ENCODE assay signal across 26 mouse cellular contexts in genomic region chr6:131262009-131262408, GRCm38 (mm10). TPM values are rescaled to one million over a fixed set of nuclear protein-coding genes. Genes with fewer than 3 reads are reported as not detected.
DNase-seq lines count a peak whose midpoint lies in the region; ATAC-seq and TF ChIP-seq lines count a peak whose summit lies in the region.
"Had no signal": no experiment of that assay in that cellular context is flagged by ENCODE, and none has a peak within 500 bp of the region (broad histone marks: within the 10 kb centered on the region; RNA-seq: fewer than 3 reads in every experiment).

No protein-coding gene starts in this region.

- intact Hi-C loops in left cerebral cortex, postnatal 10 days (cut with DNase I) = no loop called here

- no peak overlapping the region for H3K4me2 ChIP-seq in CH12.LX (ENCODE audit: insufficient read depth, low read depth, poor library complexity, severe bottlenecking)
- H3K4me2 ChIP-seq in midbrain, embryonic 15.5 days = no peak overlapping the region
- H3K4me2 ChIP-seq: embryonic facial prominence, embryonic 13.5 days; embryonic facial prominence, embryonic 15.5 days; forebrain, embryonic 12.5 days had no signal

- DNase-seq in A20 (ENCODE audit: low read depth, low spot score) (peak; percentile 25), CH12.LX (ENCODE audit: extremely low read depth) (peak; percentile 9)
- DNase-seq in gastrocnemius, postnatal 4 days (ENCODE audit: low spot score in 2 of 2) = no peak
- DNase-seq in left cerebral cortex, postnatal 10 days (ENCODE audit: extremely low spot score in 1 of 2, low spot score in 2 of 2) = no peak
- DNase-seq: adrenal gland, adult 2 months; adrenal gland, postnatal 10 days; adrenal gland, postnatal 25 days; cerebellum, adult 11 months; cerebellum, adult 18-20 months; cerebellum, adult 8-10 months; cerebellum, adult 9-11 months; cerebellum, postnatal 14 days; cerebellum, postnatal 36 days; embryo, embryonic 11 days had no signal

- peaks cover 0 to 6% of the 10 kb centered on the region in 2 experiments; a peak in 1 of 4 replicates for H3K4me1 ChIP-seq in CH12.LX (ENCODE audit: control insufficient read depth in 1 of 2, insufficient read depth in 2 of 2)
- no peaks in the 10 kb centered on the region for H3K4me1 ChIP-seq in midbrain, embryonic 15.5 days
- H3K4me1 ChIP-seq: embryonic facial prominence, embryonic 13.5 days; embryonic facial prominence, embryonic 15.5 days; forebrain, embryonic 10.5 days; forebrain, embryonic 12.5 days had no signal

- no peak overlapping the region for H3K4me3 ChIP-seq in CH12.LX (replicated peaks in 1 of 3; ENCODE audit: low read depth in 2 of 3, low read length in 2 of 3, poor library complexity in 1 of 3)
- no peak overlapping the region for H3K4me3 ChIP-seq in midbrain, embryonic 15.5 days
- H3K4me3 ChIP-seq: embryonic facial prominence, embryonic 13.5 days; embryonic facial prominence, embryonic 15.5 days; erythroblast, embryonic 14.5 days; forebrain, embryonic 10.5 days; forebrain, embryonic 12.5 days had no signal

- no peak for ATAC-seq in midbrain, embryonic 15.5 days (replicated peaks)
- ATAC-seq: CD4-positive, CD25-positive, alpha-beta regulatory T cell, adult 4 months; forebrain, embryonic 14.5 days; forebrain, embryonic 16.5 days had no signal

- no peak for TF ChIP-seq RAD21 in CH12.LX (IDR thresholded peaks at IDR 0.05; ENCODE audit: low read depth, low read length)

- no peaks in the 10 kb centered on the region for H3K27me3 ChIP-seq in CH12.LX (replicated peaks)
- no peaks in the 10 kb centered on the region for H3K27me3 ChIP-seq in midbrain, embryonic 15.5 days (replicated peaks)
- H3K27me3 ChIP-seq: embryonic facial prominence, embryonic 13.5 days; embryonic facial prominence, embryonic 15.5 days; forebrain, embryonic 12.5 days had no signal

- no peaks in the 10 kb centered on the region for H3K9me3 ChIP-seq in CH12.LX (replicated peaks; ENCODE audit: low read length)
- no peaks in the 10 kb centered on the region for H3K9me3 ChIP-seq in midbrain, embryonic 15.5 days
- H3K9me3 ChIP-seq: embryonic facial prominence, embryonic 13.5 days; embryonic facial prominence, embryonic 15.5 days had no signal

- H3K36me3 ChIP-seq in CH12.LX (replicated peaks in 1 of 2; ENCODE audit: control insufficient read depth in 1 of 2, insufficient read depth in 1 of 2, low read length in 1 of 2) = no peaks in the 10 kb centered on the region
- H3K36me3 ChIP-seq in midbrain, embryonic 15.5 days (replicated peaks) = no peaks in the 10 kb centered on the region
- H3K36me3 ChIP-seq: embryonic facial prominence, embryonic 13.5 days; embryonic facial prominence, embryonic 15.5 days; forebrain, embryonic 10.5 days; forebrain, embryonic 12.5 days had no signal

- peak; percentile 79 for TF ChIP-seq EP300 in CH12.LX (IDR thresholded peaks at IDR 0.05; ENCODE audit: low read length)

- dilution Hi-C loops in CH12.LX (cut with MboI; ENCODE audit: extremely low pct_ligation_motif_present, extremely low pct_unique_long_range_greater_than_20kb, low sequenced_read_pairs) = no loop called here

- in situ Hi-C loops in CH12.LX (cut with MboI; ENCODE audit: low pct_ligation_motif_present, low pct_unique_long_range_greater_than_20kb, low sequenced_read_pairs) = no loop called here

- no peak for TF ChIP-seq POLR2A in CH12.LX (IDR thresholded peaks at IDR 0.05; ENCODE audit: low read depth, low read length)

- H3K9ac ChIP-seq in CH12.LX (ENCODE audit: insufficient read depth, low read depth) = no peak overlapping the region
- no peak overlapping the region for H3K9ac ChIP-seq in midbrain, embryonic 15.5 days
- H3K9ac ChIP-seq: embryonic facial prominence, embryonic 13.5 days; embryonic facial prominence, embryonic 15.5 days; forebrain, embryonic 12.5 days had no signal

- no peak for TF ChIP-seq CTCF in CH12.LX (conservative IDR thresholded peaks at IDR 0.05 in 1 of 2, IDR thresholded peaks at IDR 0.05 in 1 of 2; ENCODE audit: low read depth in 2 of 2, low read length in 2 of 2)

- no peaks in the 10 kb centered on the region for H3K79me2 ChIP-seq in CH12.LX (replicated peaks; ENCODE audit: control insufficient read depth, extremely low read depth, insufficient read depth, poor library complexity, severe bottlenecking)

- no peak overlapping the region for H3K27ac ChIP-seq in CH12.LX (ENCODE audit: insufficient read depth, low read depth)
- H3K27ac ChIP-seq in midbrain, embryonic 15.5 days = no peak overlapping the region
- H3K27ac ChIP-seq: embryonic facial prominence, embryonic 13.5 days; embryonic facial prominence, embryonic 15.5 days; forebrain, embryonic 10.5 days; forebrain, embryonic 12.5 days had no signal

- 82% methylated on average over 3 of the region's 3 CpGs for WGBS in midbrain, embryonic 15.5 days

TF ChIP-seq in CH12.LX, 34 proteins besides CTCF, POLR2A, EP300 and RAD21:
- TF ChIP-seq USF1 (IDR thresholded peaks at IDR 0.05; ENCODE audit: low read depth, low read length) (no peak), KAT2A (IDR thresholded peaks at IDR 0.05; ENCODE audit: insufficient replicate concordance, low read length) (no peak), USF2 (conservative IDR thresholded peaks at IDR 0.05; ENCODE audit: low read depth, low read length) (no peak), JUND (conservative IDR thresholded peaks at IDR 0.05; ENCODE audit: low read depth, low read length) (peak; percentile 86), ZMIZ1 (IDR thresholded peaks at IDR 0.05; ENCODE audit: low read depth, low read length) (no peak), UBTF (IDR thresholded peaks at IDR 0.05; ENCODE audit: low read depth, low read length) (no peak), GABPA (IDR thresholded peaks at IDR 0.05; ENCODE audit: insufficient replicate concordance, low read depth, low read length) (no peak), MYC (IDR thresholded peaks at IDR 0.05; ENCODE audit: low read depth, low read length) (no peak), NELFE (IDR thresholded peaks at IDR 0.05; ENCODE audit: low read depth, low read length) (no peak), SMC3 (IDR thresholded peaks at IDR 0.05; ENCODE audit: low read depth, low read length) (no peak), ZNF384 (IDR thresholded peaks at IDR 0.05; ENCODE audit: low read depth, low read length) (peak; percentile 95), MEF2A (IDR thresholded peaks at IDR 0.05; ENCODE audit: borderline replicate concordance, low read depth, low read length) (no peak), NRF1 (IDR thresholded peaks at IDR 0.05; ENCODE audit: low read depth, low read length) (no peak), MAFK (IDR thresholded peaks at IDR 0.05; ENCODE audit: insufficient replicate concordance, low read length) (no peak), IRF4 (IDR thresholded peaks at IDR 0.05; ENCODE audit: low read depth, low read length) (peak; percentile 91), JUN (IDR thresholded peaks at IDR 0.05; ENCODE audit: insufficient read depth, low read depth, low read length) (peak; percentile 74), BHLHE40 (IDR thresholded peaks at IDR 0.05; ENCODE audit: low read depth, low read length) (peak; percentile 49; the same call in 1 of the 2 replicates)

RNA-seq across cellular contexts. Expression of gene Klra2, which starts 14.8 kb away (rescaled TPM):
- total RNA-seq in CH12.LX (2012; rRNA removed) = not detected in 2 replicates
- total RNA-seq in CH12.LX (2014; rRNA removed) = not detected in 2 replicates
- polyA plus RNA-seq in CH12.LX (2012; ENCODE audit: insufficient read length, low read depth) = not detected in 2 replicates
- under 1 TPM in 1 of 2 experiments, not detected in 1; 0.31 TPM for total RNA-seq in gastrocnemius, postnatal 4 days (2021)
- under 1 TPM; 0.32 to 0.41 TPM for total RNA-seq in left cerebral cortex, postnatal 10 days (2021)
- polyA plus RNA-seq in midbrain, embryonic 15.5 days (2015; fragmentation: Nextera tagmentation; extraction: Ambion mirVana) = 0.09 TPM in 1 of 2 replicates, not detected in the other
- total RNA-seq: ES-E14, MEL had no signal
- polyA plus RNA-seq: embryonic facial prominence, embryonic 11.5 days; embryonic facial prominence, embryonic 13.5 days; embryonic facial prominence, embryonic 15.5 days; erythroblast, embryonic 14.5 days; forebrain, embryonic 10.5 days; forebrain, embryonic 12.5 days; forebrain, embryonic 14.5 days; forebrain, embryonic 16.5 days had no signal

RNA-seq across cellular contexts. Expression of gene Magohb, which starts 31.0 kb away (rescaled TPM):
- 19.6 and 26.0 TPM in 2 replicates for total RNA-seq in CH12.LX (2012; rRNA removed)
- 78.5 and 79.2 TPM in 2 replicates for total RNA-seq in CH12.LX (2014; rRNA removed)
- polyA plus RNA-seq in CH12.LX (2012; ENCODE audit: insufficient read length, low read depth) = 32.2 and 32.8 TPM in 2 replicates
- 10 to 100 TPM; 11.9 to 12.5 TPM for total RNA-seq in gastrocnemius, postnatal 4 days (2021)
- 10 to 100 TPM; 12.7 to 12.8 TPM for total RNA-seq in left cerebral cortex, postnatal 10 days (2021)
- 37.1 and 39.2 TPM in 2 replicates for polyA plus RNA-seq in midbrain, embryonic 15.5 days (2015; fragmentation: Nextera tagmentation; extraction: Ambion mirVana)
- polyA plus RNA-seq: adrenal gland, adult 2 months had no signal

Comparison
In these comparisons a context has a peak if more than half of its experiments do, and no peak if none do; other contexts are left out.
1. DNase-seq: peak in A20 (single experiment) and CH12.LX (single experiment); none in gastrocnemius, postnatal 4 days (0 of 2) and left cerebral cortex, postnatal 10 days (0 of 2).